Mouse (Mus musculus): ENCODE data around the gene Rtkn2.

Gene Rtkn2

DNA sequence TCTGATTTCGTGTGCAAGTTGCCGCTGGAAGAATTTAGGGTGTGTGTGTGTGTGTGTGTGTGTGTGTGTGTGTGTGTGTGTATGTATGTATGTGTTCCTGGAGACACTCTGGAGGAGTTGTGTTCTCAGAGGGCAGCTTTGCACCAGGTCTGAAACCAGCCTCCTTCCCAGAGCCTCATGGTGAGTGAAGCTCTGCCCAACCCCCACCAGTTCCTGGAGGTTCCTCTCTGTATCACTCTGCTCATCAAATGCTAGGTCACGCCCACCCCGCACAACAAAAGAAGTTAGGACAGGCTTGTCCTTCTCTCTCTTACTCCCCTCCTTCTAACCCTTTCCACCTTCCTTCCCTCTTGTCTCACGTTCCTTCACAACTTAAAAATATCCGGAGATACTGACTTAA is 64.6 kb downstream of the Rtkn2 start:
- no peak for DNase-seq

DNA sequence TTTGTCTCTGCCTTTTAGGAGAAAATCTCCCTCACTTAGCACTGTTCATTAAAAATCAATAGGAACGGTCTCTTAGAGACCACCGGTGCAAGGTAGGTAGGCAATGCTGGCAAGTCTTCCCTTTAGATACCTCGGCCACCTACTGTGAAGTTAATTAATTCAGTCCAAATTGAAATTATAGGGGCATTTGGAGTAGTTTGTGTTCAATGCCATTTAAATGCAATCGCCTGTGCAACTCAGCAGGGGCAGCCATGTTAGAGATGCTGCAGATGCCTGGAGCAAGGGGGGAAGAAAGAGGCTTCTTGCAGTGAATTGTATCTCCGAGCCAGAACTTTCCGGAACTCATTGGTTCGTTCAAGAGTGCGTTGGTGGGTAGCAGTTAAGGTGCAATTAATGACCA is 65.5 kb downstream of the Rtkn2 start:
- no peak for DNase-seq

DNA sequence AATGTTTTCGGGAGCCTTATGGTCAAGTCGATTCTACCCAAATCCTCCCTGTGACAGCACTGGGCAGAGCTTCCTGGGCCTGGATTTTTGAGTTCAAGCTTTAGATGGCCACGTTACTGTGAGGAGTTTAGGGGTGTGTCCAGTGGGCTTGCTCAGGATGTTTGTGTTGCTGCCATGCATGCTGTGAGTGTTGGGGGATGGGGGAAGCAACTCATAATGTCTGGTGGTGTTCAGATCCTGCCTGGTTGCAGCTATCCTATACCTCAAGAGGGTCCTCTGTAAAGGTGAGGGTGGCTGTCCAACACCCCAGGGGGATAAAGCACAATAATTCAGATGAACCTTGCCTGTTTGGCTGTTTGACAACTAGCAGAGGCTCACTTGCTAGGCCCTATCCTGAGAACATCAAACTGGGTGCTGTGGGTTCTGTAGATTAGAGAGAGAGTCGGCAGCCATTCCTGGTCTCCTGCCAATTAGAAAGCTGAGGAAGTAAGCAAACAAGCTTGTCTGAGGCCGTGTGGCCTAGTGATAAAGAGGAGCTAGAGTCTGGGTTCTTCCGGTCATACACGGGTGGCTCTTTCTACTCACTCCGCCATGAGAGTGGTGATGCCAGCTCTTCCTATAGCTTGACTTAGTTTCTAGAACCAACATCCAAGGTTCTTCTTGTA is 69.4 kb downstream of the Rtkn2 start:
- DNase-seq, result no peak

DNA sequence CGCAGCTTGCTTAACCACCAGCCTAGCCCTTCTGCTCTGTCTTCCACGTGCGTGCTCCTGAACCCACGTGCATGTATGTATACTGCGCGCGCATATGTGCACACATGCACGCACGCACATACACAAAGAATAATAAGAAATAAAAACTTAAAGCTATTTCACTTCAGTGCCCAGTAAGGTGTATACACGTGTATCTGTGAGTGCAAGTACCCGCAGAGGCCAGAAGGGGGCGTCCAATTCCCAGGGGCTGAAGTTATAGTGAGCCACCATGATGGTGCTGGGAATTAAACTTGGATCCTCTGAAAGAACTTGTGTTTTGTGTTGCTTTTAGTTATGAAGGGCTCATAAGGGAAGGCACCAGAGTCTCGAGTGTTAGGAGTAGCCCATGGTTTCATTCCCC is 71.5 kb downstream of the Rtkn2 start:
- DNase-seq, result no peak

DNA sequence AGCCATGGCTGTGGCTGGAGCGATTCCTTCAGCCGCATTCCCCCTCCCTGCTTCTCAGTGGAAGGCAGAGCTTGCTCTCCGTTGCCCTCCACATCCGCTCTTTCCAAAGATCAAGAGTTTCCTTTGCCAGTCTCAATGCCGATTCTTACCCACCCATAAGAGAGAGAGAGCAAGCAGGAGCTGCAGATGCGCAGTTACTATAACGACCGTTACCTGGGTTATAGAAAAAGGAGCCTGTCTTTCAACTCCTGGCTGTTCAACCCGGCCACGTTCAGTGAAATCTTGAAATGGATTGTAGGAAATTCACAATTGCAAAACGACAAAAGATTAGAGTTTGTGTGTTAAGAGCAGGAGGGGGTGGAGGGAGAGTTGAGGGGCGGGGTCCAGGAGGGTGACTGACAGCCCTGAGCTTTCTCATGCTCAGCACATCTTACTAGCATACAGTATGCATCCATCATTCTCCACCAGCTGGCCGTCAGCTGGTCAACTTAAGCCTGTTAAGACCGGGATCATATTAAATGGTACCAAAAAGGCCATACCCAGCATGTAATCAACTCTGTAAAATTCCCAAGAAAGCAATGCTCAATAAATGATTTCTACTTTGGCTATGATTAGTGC is 72.1 kb downstream of the Rtkn2 start:
- no peak for DNase-seq

DNA sequence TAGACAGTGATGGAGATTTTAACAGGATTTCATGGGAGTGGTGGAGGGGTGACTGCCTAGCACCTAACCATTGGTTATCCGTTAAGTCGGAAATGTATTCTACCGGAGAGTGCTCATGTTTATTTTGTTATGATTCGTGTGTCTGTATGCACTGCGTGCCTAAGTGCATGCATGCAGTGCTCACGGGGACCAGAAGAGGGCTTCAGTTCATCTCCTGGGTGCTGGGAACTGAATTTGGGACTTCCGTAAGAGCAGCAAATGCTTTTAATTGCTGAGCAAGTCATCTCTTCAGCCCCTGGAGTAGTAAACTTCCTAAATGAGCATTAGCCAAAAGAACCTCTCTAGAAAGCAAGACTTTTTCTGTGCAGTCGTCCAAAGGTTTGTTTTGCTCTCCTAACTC is 72.9 kb downstream of the Rtkn2 start:
- no peak for DNase-seq

DNA sequence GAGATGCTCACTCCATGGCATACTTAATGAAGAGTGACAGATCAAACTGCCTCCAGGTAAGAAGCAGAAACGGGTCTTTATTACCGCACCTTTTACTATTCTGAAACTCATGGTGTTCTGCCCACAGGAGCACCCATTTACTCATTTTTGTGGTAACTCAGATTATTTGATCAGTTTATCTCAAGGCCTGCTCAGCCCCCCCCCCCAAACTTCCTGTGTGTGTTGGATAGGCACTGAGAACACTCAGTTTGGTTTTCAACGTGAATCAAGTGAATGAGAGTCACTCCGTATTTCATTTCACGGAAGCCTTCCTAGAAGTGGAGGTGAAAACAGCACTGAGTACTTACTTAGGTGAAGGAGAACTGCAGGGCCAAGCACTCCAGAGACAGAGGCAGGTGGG is 74.8 kb downstream of the Rtkn2 start:
- no peak for DNase-seq

DNA sequence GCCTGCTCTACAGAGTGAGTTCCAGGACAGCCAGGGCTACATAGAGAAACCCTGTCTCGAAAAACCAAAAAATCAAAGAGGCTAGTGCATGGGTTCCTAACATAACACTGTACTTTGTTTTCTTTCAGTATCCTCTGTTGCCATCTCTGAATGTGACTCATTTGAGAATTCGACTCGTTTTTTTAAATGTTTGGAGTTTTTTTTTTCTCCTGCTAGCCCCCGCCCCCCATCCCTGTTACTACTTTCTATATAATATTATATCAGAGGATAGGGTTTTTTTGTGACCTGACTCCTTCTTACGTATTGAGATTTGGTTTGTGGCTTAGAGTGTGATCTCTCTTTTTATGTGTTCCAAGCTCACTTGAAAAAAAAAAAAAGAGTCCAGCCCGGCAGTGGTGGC is 75.3 kb downstream of the Rtkn2 start:
- DNase-seq, result no peak

DNA sequence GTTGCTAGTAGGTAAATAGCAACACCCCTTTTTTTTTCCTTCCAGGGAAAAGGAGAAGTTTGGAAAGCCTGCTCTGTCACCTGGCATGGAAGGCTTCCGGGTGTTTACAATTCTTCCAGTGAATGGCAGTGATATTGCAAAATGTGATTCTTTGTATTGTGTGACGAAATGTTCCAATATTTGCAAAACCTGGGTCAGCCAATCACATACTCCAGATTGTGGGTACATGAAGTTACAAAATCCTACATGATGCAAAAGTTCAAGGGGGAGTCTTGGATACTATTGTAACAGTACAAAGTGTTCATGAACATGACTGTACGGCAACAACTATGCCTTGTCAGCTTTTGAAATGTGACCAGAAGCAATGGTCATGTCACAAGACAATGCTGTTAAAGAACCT is 78.5 kb downstream of the Rtkn2 start:
- no peak for DNase-seq

DNA sequence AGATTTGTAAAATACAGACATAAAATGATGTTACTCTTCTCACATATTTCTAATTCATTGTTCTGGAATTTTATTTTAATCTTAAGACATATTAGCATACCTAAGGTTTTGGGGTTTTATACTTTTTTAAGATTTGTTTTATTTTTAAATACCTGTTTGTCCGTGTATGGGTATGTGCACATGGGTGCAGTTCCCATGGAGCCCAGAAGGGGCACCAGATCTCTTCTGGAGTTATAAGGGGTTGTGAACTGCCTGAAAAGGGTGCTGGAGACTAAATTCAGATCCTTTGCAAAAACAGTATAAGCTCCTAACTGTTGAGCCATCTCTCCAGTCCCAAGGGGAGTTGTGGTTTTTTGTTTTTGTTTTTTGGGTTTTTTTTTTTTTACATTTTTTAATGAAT is 79.0 kb downstream of the Rtkn2 start:
- no peak for DNase-seq

DNA sequence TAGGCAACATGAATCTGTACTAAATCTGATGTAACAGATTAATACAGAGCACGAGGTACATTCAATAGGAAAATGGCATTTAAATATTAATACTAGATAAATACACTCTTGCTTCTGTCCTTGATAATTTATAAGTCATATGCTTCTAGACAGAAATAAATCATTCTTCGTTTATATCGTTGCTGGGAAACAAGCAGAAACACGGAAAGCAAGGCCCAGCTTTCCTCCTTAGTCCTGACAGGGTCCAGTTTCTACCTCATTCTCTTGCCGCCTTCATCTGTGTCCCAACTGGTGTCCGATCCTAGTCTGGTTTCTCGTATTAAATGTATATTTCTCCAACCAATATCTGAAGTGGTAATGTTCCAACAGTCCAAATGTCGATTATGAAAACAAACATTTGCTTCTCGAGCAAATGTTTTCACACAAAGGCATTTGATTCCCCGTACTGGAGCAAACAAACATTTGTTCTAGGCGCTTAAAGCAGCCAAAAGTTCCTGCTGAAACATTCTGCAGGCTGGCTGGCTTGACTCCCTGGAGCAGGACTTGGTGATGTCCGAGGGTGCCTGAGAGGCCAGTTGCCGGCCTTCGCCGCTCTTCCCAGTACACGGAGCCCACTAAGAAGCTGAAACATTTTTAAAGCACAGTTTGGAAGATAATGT is 81.3 kb downstream of the Rtkn2 start:
- DNase-seq, result peak; percentile 26

DNA sequence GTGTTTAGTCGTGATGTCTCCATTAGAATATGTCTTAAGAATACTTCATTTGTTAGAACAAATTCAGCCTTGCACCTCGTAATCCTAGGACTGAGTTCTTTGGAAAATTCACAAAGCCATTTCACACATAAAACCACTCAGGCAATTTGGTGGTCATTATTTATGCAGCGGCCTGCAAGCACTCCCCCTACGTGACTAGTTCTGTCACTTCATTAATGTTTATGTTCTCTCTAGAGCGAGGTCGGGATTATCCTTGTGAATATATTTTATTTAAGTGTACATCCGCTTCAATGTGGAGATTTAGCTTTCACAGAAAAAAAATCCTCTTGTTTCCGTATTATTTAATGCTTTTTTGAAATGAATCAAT is 81.9 kb downstream of the Rtkn2 start:
- DNase-seq, result no peak

DNA sequence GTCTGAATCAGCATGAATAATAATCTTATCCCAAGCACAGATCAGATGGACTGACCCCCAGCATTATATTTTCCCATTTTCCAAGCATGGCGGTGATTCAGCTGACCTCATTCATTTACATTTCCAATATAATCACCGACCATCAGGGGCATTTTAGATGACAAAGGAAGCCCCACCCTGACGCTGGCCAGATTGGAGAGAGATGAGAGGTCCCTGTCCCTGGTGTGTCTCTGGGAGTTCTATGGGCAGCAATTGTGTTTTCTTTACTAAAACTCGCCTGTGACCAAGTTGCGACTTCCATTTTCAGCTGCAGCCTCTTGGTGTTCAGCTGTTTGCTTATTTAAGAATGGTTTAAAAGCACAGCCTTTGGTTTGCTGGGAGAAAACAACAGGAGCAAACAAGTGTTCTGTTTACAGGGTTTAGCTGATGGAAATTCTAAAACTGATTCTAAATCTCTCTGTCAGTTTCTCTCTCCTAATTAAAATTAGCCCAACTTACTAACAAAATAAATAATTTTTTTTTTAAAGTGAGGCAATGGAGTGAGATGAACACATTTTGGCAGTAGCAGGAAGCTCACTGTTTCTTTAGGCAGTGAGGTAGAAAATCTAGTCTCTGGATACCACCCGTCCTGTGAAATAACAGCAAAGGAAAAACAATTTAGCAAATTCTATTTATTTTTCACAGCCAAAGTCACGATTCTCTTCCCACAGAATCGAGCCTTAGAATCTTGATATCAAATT is 84.6 kb downstream of the Rtkn2 start:
- DNase-seq, result no peak

DNA sequence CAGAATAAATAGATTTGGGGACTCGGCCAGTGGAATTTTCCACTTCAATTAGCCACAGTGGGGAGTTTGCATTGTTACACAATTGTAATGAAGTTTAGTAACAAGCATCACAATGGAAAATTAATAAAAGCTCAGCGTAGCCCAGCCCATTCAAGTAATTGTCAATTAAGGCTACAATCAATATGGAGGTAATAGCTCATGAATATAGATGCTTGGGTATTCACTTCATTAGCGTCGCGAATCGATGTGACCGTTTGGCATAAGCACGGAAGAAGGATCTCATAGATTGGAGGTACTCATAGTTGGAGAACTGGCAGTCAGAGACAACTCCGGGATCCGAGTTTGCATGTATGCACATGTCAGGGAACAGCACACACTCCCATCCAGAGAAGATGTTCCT is 85.2 kb downstream of the Rtkn2 start:
- no peak for DNase-seq

DNA sequence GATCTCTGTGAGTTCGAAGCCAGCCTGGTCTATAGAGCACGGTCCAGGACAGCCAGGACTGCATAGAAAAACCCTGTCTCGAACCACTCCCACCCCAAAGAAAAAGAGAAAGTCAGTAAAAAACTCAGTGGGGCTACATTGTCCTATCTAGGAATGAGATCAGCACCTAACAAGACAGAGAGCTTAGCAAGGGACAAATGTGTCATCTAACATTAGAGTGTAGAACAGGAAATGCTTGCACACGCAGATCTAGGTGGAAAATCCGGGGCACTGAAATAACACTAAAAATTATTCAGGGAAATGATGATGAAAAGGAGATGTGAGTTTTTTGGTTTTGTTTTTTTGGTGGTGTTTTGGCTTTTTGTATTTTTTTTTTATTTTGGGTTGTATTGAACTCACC is 86.8 kb downstream of the Rtkn2 start:
- DNase-seq, result no peak

DNA sequence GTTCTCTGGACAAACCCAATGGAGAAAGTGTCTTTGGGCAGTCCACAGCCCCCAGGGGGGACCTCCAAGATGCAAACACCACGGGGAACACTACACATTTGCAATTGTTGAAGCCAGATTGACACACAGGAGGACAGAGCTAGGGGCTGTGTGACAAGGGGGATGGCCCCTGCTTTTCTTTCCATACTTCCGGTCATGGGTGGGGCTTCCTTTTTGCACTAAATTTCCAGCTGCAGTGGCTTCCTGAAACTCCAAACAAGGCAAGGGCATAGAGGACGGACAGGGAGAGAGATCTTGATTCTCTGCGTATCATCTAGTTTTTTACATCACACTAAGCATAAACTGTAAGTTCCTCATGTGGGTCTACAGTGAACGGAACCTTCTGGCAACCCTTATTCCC is 88.6 kb downstream of the Rtkn2 start:
- no peak for DNase-seq

DNA sequence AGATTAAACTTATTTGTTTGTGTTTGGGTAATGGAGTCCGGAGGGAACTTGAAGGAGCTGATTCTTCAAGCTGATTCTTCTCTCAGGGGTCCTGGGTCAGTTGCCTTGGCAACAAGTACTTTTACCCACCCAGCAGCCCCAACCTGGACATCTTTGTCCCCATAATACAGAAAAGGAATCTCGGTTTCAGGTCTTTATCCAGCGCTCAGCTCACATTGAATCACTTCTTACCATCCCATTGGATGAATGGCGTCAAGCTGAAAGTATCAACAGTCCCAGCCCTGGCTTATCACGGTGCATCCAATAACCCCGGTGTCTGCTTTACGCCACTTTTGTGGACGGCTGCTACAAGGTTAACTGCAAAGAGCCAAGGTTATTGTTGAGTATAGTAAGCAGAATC is 89.1 kb downstream of the Rtkn2 start:
- DNase-seq, result no peak

DNA sequence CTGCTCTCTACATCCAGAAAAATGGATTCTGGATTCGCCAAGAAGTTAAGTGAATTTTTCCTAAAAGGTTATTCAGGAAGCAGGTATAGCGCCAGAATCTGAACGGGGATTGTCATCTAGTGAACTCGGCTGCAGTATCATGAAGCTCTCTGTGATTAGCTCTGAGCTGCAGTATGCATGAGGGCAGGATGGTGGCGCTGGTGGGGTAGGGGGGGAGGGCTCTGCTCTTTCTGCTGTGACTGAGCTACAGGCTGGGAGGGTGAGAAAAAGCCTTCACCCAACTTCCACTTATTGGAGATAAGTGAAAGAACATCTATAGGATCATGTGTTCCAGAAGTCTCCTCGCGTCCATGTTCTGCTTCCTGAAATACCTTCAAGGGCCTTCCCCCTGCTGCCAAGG is 91.7 kb downstream of the Rtkn2 start:
- DNase-seq, result no peak

DNA sequence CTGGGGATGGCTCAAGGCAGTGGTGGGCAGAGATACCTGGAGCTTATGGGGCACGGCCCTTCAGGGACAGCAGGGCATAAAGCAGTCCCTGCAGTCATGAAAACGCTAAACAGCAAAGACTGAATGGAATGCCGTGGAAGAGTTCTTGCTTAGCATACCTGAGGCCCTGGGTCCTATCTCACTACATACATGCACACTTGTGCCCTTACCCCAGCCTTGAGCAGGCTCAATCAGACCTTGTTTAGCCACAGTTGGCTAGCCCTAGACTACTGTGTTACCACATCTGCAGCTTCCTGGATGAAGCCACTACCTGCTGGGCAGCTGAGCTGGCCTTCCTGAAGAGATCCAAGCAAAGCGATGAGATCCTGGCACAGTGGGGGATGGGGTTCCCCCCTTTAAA is 93.3 kb downstream of the Rtkn2 start:
- DNase-seq, result no peak

DNA sequence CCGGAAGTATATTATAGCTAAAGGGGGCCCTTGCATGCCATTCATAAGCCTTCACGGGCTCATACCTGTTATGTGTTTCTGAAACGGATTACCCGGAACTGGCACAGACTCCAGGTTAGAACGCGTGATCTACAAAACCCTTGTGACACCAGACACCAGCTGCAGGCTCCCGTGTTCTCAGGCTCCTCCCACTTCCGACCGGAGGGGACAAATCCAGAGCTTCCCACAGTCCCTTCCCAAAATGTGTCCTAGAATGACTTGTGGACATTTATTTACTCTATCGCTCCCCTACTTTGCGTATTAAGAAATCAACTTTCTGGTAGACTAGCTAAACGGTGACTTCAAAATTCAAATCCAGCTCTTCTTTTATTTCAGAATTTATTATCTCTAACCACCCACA is 94.9 kb downstream of the Rtkn2 start:
- no peak for DNase-seq

DNA sequence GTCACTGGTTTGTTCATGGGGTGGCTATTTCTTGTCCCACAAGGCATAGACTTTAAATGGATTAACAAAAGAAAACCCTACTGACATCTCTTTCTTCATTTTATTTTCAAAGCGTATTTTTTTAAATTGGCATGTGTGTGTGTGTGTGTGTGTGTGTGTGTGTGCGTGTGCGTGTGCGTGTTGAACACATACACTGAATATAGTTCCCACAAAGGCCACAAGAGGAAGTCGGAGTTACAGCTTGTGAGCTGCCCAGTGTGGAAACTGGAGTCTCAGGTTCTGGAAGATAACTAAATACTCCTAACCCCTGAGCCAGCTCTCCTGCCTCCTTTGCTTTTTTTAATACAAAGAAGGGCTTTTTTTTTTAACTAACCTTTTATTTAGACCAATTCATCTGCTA is 95.8 kb downstream of the Rtkn2 start:
- DNase-seq, result no peak

DNA sequence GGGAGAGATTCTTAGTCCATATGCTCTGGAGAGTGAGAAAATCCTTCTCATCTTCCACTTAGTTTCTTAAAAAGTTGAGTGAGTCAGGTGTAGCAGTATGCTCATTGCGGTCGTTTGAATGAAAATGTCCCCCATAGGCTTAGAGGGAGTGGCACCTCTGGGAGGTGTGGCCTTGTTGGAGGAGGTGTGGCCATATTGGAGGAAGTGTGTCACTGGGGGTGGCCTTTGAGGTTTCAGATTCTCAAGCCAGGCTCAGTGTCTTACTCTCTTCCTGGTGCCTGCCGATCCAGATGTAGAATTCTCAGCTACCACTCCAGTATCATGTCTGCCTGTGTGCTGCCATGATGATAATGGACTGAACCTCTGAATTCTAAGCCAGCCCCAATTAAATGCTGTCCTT is 99.3 kb downstream of the Rtkn2 start:
- DNase-seq, result no peak

DNA sequence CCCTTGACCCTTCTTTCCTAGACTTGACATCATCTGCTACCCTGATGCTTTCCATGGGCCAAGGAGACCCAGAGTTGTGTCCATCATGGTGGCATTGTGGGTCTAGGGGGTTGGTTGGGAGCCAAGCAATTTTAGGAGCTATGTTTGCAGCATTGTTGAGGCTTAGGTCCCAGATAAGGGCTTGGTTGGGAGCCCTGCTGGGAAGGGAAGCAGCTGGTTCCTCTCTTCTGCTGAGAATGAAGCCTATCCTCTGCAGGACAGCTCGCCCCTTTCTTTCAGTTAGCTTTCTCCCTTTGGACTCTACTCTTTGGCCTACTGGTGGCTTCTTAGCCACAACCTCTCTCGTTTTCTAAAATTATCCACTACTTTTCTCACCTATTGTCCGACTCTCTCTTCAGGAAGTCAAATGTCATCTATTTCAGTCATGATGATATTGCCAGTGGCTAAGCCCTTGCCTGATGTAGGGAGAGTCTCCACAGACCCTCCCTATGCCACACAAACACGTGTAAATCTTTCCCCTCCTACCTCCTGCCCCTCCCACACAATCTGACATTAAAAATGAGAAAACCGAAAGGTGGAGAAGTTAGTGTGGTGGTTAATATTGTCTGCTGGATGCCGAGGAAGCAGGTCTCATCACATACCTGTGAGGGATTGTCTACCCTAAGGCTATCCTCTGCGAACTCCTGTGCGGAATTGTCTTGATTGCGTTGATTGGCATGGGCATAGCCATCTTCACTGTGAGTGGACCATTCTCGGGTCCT is 100.7 kb downstream of the Rtkn2 start:
- DNase-seq, result no peak
